Mouse (Mus musculus) thymus, adult 2 months (tissue): ENCODE results near the gene Usp37. TPM values are rescaled to one million over a fixed set of nuclear protein-coding genes. Genes with fewer than 3 reads are reported as not detected.

Source experiments
- DNase-seq: peaks from one replicate; pipeline ENCODE4 v3.0.0; 2021
- H3K27ac ChIP-seq: fragments of 200-500 bp; 2 replicates; pipeline ENCODE4 v1.5.1; 2012; ENCODE audit warnings: low read length, control low read depth; ENCODE audit not compliant: control insufficient read depth, insufficient read depth
- H3K27me3 ChIP-seq: fragments of 200-500 bp; 2 replicates; pipeline ENCODE4 v1.6.1; 2012; ENCODE audit warnings: mild to moderate bottlenecking, low read length, moderate library complexity, mixed read lengths; ENCODE audit not compliant: control insufficient read depth, insufficient read depth
- H3K36me3 ChIP-seq: fragments of 200-500 bp; 2 replicates; pipeline ENCODE4 v1.6.1; 2012; ENCODE audit warnings: mild to moderate bottlenecking, low read length, moderate library complexity; ENCODE audit not compliant: control insufficient read depth, insufficient read depth
- H3K4me1 ChIP-seq: fragments of 200-500 bp; replicated peaks from 2 replicates; pipeline ENCODE4 v1.6.1; 2012; ENCODE audit warnings: low read length; ENCODE audit not compliant: control insufficient read depth, insufficient read depth
- H3K4me3 ChIP-seq: fragments of 200-500 bp; 2 replicates; pipeline ENCODE4 v1.5.1; 2012; ENCODE audit warnings: mild to moderate bottlenecking, low read length, control low read depth, moderate library complexity; ENCODE audit not compliant: control insufficient read depth, insufficient read depth
- CTCF ChIP-seq: fragments of 200-500 bp; IDR thresholded peaks from 2 replicates; pipeline ENCODE4 v1.5.1; 2012; ENCODE audit warnings: mild to moderate bottlenecking, control low read depth, low read length, moderate library complexity, borderline replicate concordance; ENCODE audit not compliant: control insufficient read depth, poor library complexity, insufficient read depth; ENCODE audit errors: extremely low read depth
- POLR2A ChIP-seq: fragments of 200-500 bp; IDR thresholded peaks from 2 replicates; pipeline ENCODE4 v1.6.1; 2012; ENCODE audit warnings: mild to moderate bottlenecking, low read length, control low read depth, moderate library complexity; ENCODE audit not compliant: control insufficient read depth, poor library complexity, insufficient read depth; ENCODE audit errors: extremely low read depth
- WGBS: fragments of 180-500 bp; shearing (Covaris S2); methylation state at CpG from one replicate; pipeline ENCODE4 v1.1.7; 2018; 5-methylcytosine and 5-hydroxymethylcytosine counted together
- polyA plus RNA-seq: library from polyadenylated mRNA; depleted of rRNA; stranded (reverse); fragments of >200 nt; gene quantifications from 2 replicates; pipeline ENCODE4 v1.2.3, GENCODE M21; 2012

Usp37 gene
- polyA plus RNA-seq, 1 experiment, result 7.3 TPM

GRCm38 (mm10) chr1:74390924-74391748, 152.9 kb downstream of the Usp37 start, which contains the start of gene Ctdsp1:
Gene Ctdsp1 (plus strand): TSS chr1:74391509.
- H3K27ac ChIP-seq, result peak within 1 kb of the TSS; percentile 30
- 3% methylated on average over 50 of the region's 51 CpGs for WGBS
- TF ChIP-seq POLR2A (peak; percentile 22; the same call in 1 of the 2 replicates), CTCF (peak; percentile 44; the same call in 1 of the 2 replicates)
- peaks cover 40% of the 10 kb centered on the region for H3K4me1 ChIP-seq
- H3K4me3 ChIP-seq, result peak within 1 kb of the TSS; percentile 82
- H3K27me3 ChIP-seq, result no peaks in the 10 kb centered on the region
- H3K36me3 ChIP-seq, result peaks cover 7% of the 10 kb centered on the region
- DNase-seq, result peak; percentile 94

DNA sequence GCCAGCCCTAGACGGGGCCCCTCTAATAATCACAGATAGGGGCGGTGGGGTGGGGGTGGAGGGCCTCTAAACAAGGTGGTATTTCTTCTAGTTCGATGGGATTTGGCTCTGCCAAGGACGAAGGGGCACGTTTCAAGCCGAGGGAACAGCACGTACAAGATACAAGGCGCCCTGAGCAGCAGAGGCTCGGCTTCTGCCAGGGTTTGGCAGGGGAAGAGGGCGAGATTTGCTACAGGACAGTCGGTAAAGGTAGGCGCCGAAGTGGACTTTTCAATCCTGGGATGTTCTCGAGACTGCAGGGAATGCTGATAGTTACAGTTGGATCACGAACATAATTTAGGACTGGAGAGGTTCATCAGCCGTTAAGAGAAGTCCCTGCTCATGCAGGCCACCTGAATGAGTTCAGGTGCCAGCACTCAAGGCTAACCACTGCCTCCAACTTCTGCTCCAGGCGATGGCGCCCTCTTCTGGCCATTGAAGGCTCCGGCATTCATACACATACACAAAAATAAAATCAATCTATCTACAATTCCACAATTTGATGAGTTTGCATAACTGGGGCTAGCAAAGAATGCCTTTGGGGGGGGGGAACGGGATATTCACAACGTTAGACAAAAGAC, 153.7 kb downstream of the Usp37 start:
- peak; percentile 68 for DNase-seq

GRCm38 (mm10) chr1:74389831-74390286, 154.2 kb downstream of the Usp37 start:
- peak overlapping the region; percentile 23 for H3K4me3 ChIP-seq
- peaks cover 40% of the 10 kb centered on the region for H3K4me1 ChIP-seq
- peaks cover 3% of the 10 kb centered on the region for H3K36me3 ChIP-seq
- no peak for TF ChIP-seq POLR2A
- no peak for TF ChIP-seq CTCF
- peak; percentile 62 for DNase-seq
- H3K27me3 ChIP-seq, result no peaks in the 10 kb centered on the region
- H3K27ac ChIP-seq, result peak overlapping the region; percentile 38; the same call in 1 of the 2 replicates
- 2% methylated on average over 29 of the region's 29 CpGs for WGBS

More for the DNA sequence above, 153.7 kb downstream of the Usp37 start:
- Histone ChIP-seq H3K27ac (peak overlapping the region; percentile 30; the same call in 1 of the 2 replicates), H3K4me3 (peak overlapping the region; percentile 23; the same call in 1 of the 2 replicates), H3K36me3 (peaks cover 7% of the 10 kb centered on the region), H3K27me3 (no peaks in the 10 kb centered on the region), H3K4me1 (peaks cover 40% of the 10 kb centered on the region)
- TF ChIP-seq POLR2A (no peak), CTCF (peak; percentile 78)
- WGBS, result 3% methylated on average over 21 of the region's 21 CpGs

DNA sequence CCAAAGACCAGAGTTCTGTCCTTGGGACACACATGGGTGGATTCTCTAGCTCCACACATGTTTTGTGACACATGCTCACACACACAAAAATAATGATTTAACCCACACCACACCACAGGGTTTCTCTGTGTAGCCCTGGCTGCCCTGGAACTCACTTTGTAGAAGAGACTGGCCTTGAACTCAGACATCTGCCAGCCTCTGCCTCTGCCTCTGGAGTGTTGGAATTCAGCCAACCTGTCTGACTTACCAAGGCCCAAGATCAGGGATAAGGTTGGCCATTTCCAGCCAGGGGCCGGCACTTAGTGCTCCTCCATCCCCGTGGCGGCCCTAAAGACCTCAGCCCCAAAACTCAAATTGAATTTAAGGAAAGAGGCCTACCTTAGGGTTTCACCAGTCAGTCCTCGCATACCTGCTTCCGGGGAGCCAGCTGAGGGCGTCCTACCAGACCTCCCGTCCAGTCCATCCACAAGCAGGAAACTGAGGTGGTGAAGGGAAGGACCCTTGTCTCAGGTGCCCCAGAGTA, 155.6 kb downstream of the Usp37 start:
- TF ChIP-seq POLR2A (no peak), CTCF (no peak)
- Histone ChIP-seq H3K4me1 (peaks cover 40% of the 10 kb centered on the region), H3K4me3 (no peak overlapping the region), H3K27me3 (no peaks in the 10 kb centered on the region), H3K36me3 (no peaks in the 10 kb centered on the region), H3K27ac (no peak overlapping the region)
- DNase-seq, result no peak
- WGBS, result 94% methylated on average over 7 of the region's 7 CpGs

DNA sequence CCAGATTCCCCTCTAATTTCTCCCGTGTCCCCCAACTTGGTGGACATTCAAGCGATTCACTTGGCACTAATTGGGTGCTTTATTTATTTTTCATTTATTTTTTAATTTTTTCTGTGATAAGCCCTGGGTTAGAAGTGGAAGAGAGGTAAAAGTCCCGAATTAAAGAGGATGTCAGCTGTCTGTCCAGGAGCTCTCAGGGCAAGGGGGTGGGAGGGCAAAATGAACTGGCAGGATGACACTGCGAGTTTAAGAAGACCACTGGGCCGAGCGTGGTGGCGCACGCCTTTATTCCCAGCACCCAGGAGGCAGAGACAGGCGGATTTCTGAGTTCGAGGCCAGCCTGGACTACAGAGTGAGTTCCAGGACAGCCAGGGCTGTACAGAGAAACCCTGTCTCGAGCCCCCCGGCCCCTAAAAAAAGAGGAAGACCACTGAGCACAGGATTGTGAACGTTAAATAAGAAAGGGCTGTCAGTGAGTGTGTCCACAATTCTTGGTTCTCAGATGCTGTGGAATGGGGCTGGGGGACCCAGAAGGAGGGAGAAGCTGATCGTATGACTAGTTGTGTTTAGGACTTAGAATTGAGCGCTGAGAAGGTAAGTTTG, 156.6 kb downstream of the Usp37 start:
- H3K4me3 ChIP-seq, result peak overlapping the region; percentile 76
- DNase-seq, result no peak
- peaks cover 30% of the 10 kb centered on the region for H3K4me1 ChIP-seq
- TF ChIP-seq CTCF (no peak), POLR2A (no peak)
- H3K27me3 ChIP-seq, result no peaks in the 10 kb centered on the region
- 50% methylated on average over 15 of the region's 15 CpGs for WGBS
- H3K27ac ChIP-seq, result peak overlapping the region; percentile 86
- no peaks in the 10 kb centered on the region for H3K36me3 ChIP-seq
